Mouse (Mus musculus) liver, embryonic 14.5 days (tissue): ENCODE results near the gene Bcl2l15. TPM values are rescaled to one million over a fixed set of nuclear protein-coding genes. Genes with fewer than 3 reads are reported as not detected.

Experiments
- ATAC-seq: fragments of 200-750 bp; cut with Nextera tagmentation; 2 replicates; pipeline ENCODE4 v1.8.0; 2017; ENCODE audit warnings: moderate number of reproducible peaks, mild to moderate bottlenecking, moderate library complexity; ENCODE audit not compliant: insufficient read depth
- DNase-seq, 3 experiments: peaks; one replicate each; pipeline ENCODE4 v3.0.0-alpha.2; 2012 to 2013; ENCODE audit warnings: low read depth in 3 of 3, low spot score in 3 of 3
- H3K27ac ChIP-seq: fragments of 300-500 bp; sonication (generic); 2 replicates; pipeline ENCODE4 v1.5.1; 2014; ENCODE audit warnings: moderate library complexity, mild to moderate bottlenecking, control low read depth, inconsistent platforms
- H3K27me3 ChIP-seq: fragments of 300-500 bp; sonication (generic); 2 replicates; pipeline ENCODE4 v1.6.1; 2014; ENCODE audit warnings: mild to moderate bottlenecking, low read length, moderate library complexity; ENCODE audit not compliant: control insufficient read depth, insufficient read depth
- H3K36me3 ChIP-seq: fragments of 300-500 bp; sonication (generic); replicated peaks from 2 replicates; pipeline ENCODE4 v1.6.1; 2014; ENCODE audit warnings: low read depth; ENCODE audit not compliant: control insufficient read depth, insufficient read depth
- H3K4me1 ChIP-seq, 2 experiments: fragments of 200-500 bp in 1 of 2; fragments of 300-500 bp in 1 of 2; sonication (generic) in 1 of 2; replicated peaks; 2 replicates each; pipeline ENCODE4 v1.6.1; 2012 to 2014; ENCODE audit warnings: antibody characterized with exemption in 1 of 2, inconsistent platforms in 1 of 2, low read length in 1 of 2; ENCODE audit not compliant: control insufficient read depth in 2 of 2, insufficient read depth in 2 of 2
- H3K4me2 ChIP-seq: fragments of 300-500 bp; sonication (generic); 2 replicates; pipeline ENCODE4 v1.6.1; 2014; ENCODE audit warnings: low read depth, mild to moderate bottlenecking, control low read depth, moderate library complexity
- H3K4me3 ChIP-seq, 2 experiments: fragments of 200-500 bp in 1 of 2; fragments of 300-500 bp in 1 of 2; sonication (generic) in 1 of 2; 2 replicates each; pipeline ENCODE4 v1.5.1; 2012 to 2014; ENCODE audit warnings: low read depth in 2 of 2, low read length in 2 of 2, mild to moderate bottlenecking in 2 of 2, control low read depth in 1 of 2, inconsistent platforms in 1 of 2, moderate library complexity in 1 of 2; ENCODE audit not compliant: insufficient read depth in 1 of 2
- H3K9ac ChIP-seq: fragments of 300-500 bp; sonication (generic); replicated peaks from 2 replicates; pipeline ENCODE4 v1.6.1; 2014; ENCODE audit warnings: mild to moderate bottlenecking, control low read depth, moderate library complexity
- H3K9me3 ChIP-seq: fragments of 300-500 bp; sonication (generic); 2 replicates; pipeline ENCODE4 v1.6.1; 2016; ENCODE audit warnings: low read length, mixed read lengths; ENCODE audit not compliant: control insufficient read depth
- CTCF ChIP-seq: IDR thresholded peaks from 2 replicates; pipeline ENCODE4 v1.5.1; 2016; ENCODE audit warnings: antibody characterized with exemption, low read depth, control low read depth
- EP300 ChIP-seq: IDR thresholded peaks from 2 replicates; pipeline ENCODE4 v1.6.1; 2016; ENCODE audit warnings: antibody characterized with exemption, low read depth
- WGBS: fragments of 180-500 bp; shearing (Covaris S2); extraction: QIAGEN DNeasy Blood & Tissue Kit; methylation state at CpG from one replicate; pipeline ENCODE4 v1.1.7; 2014; ENCODE audit not compliant: insufficient replicate concordance; 5-methylcytosine and 5-hydroxymethylcytosine counted together
- polyA plus RNA-seq, 2 experiments: library from polyadenylated mRNA; depleted of rRNA in 1 of 2; stranded (reverse) in 1 of 2; unstranded in 1 of 2; fragments of >200 nt; fragmentation: Nextera tagmentation in 1 of 2; extraction: Ambion mirVana in 1 of 2; gene quantifications; 2 replicates each; pipeline versions ENCODE4 v1.2.1 to v1.2.3; 2012 to 2014

Gene Bcl2l15
- polyA plus RNA-seq, 2 experiments = 1.5 to 3.2 TPM

GRCm38 (mm10) chr3:103858881-103859801 is 26.7 kb downstream of the Bcl2l15 start, which contains the start of gene Ptpn22:
Gene Ptpn22 (plus strand): TSS chr3:103859795.
- H3K9ac ChIP-seq = no peak within 1 kb of the TSS
- no peaks in the 10 kb centered on the region for H3K27me3 ChIP-seq
- peak within 1 kb of the TSS; percentile 38 for H3K4me2 ChIP-seq
- ATAC-seq (no peak), DNase-seq (no peak)
- no peaks in the 10 kb centered on the region for H3K36me3 ChIP-seq
- 0 out of 4 replicates have a peak within 1 kb of the TSS, but pooled peaks of 1 of the 2 experiments have one; percentile 5 for H3K4me3 ChIP-seq
- H3K27ac ChIP-seq = no peak within 1 kb of the TSS
- 21% methylated on average over 12 of the region's 12 CpGs for WGBS
- H3K9me3 ChIP-seq = no peaks in the 10 kb centered on the region
- H3K4me1 ChIP-seq = peaks cover 0 to 4% of the 10 kb centered on the region in 2 experiments; a peak in 1 of 4 replicates
- TF ChIP-seq CTCF (no peak), EP300 (no peak)

GRCm38 (mm10) chr3:103859851-103860391 is 27.5 kb downstream of the Bcl2l15 start:
- ATAC-seq = 0 out of 2 replicates have a peak, but pooled peaks have one; percentile 13

GRCm38 (mm10) chr3:103862721-103863220 is 30.4 kb downstream of the Bcl2l15 start:
- no peak overlapping the region for H3K9ac ChIP-seq
- TF ChIP-seq EP300 (no peak), CTCF (no peak)
- H3K36me3 ChIP-seq = no peaks in the 10 kb centered on the region
- H3K4me2 ChIP-seq = no peak overlapping the region
- peaks cover 0 to 4% of the 10 kb centered on the region in 2 experiments; a peak in 1 of 4 replicates for H3K4me1 ChIP-seq
- ATAC-seq (no peak), DNase-seq (no peak)
- no peak overlapping the region for H3K4me3 ChIP-seq
- H3K27me3 ChIP-seq = no peaks in the 10 kb centered on the region
- H3K27ac ChIP-seq = no peak overlapping the region
- H3K9me3 ChIP-seq = no peaks in the 10 kb centered on the region
- 66% methylated on average over 4 of the region's 4 CpGs for WGBS

More at GRCm38 (mm10) chr3:103859851-103860391, 27.5 kb downstream of the Bcl2l15 start:
- no peaks in the 10 kb centered on the region for H3K36me3 ChIP-seq
- H3K4me3 ChIP-seq = 0 out of 4 replicates have a peak overlapping the region, but pooled peaks of 1 of the 2 experiments have one; percentile 5
- H3K27ac ChIP-seq = no peak overlapping the region
- H3K27me3 ChIP-seq = no peaks in the 10 kb centered on the region
- H3K4me2 ChIP-seq = peak overlapping the region; percentile 38
- peaks cover 0 to 4% of the 10 kb centered on the region in 2 experiments; a peak in 1 of 4 replicates for H3K4me1 ChIP-seq
- no peak overlapping the region for H3K9ac ChIP-seq
- no peaks in the 10 kb centered on the region for H3K9me3 ChIP-seq
- DNase-seq = no peak
- no peak for TF ChIP-seq EP300
- TF ChIP-seq CTCF = no peak
- 16% methylated on average over 6 of the region's 6 CpGs for WGBS

- no peak for ATAC-seq
- Histone ChIP-seq H3K9me3 (no peaks in the 10 kb centered on the region), H3K4me2 (no peak overlapping the region), H3K4me1 (no peaks in the 10 kb centered on the region), H3K4me3 (no peak overlapping the region), H3K36me3 (no peaks in the 10 kb centered on the region), H3K9ac (no peak overlapping the region), H3K27me3 (no peaks in the 10 kb centered on the region), H3K27ac (no peak overlapping the region)
- DNase-seq = no peak
- TF ChIP-seq EP300 (no peak), CTCF (no peak)
- 74% methylated on average over 6 of the region's 6 CpGs for WGBS
These were observed 31.8 kb downstream of the Bcl2l15 start for GRCm38 (mm10) chr3:103864200-103864599.

GRCm38 (mm10) chr3:103867424-103867971 is 35.1 kb downstream of the Bcl2l15 start:
- H3K36me3 ChIP-seq = no peaks in the 10 kb centered on the region
- 75% methylated on average over 5 of the region's 5 CpGs for WGBS
- no peaks in the 10 kb centered on the region for H3K27me3 ChIP-seq
- H3K4me3 ChIP-seq = no peak overlapping the region
- no peak overlapping the region for H3K27ac ChIP-seq
- no peak overlapping the region for H3K4me2 ChIP-seq
- DNase-seq = no peak
- H3K9me3 ChIP-seq = no peaks in the 10 kb centered on the region
- no peaks in the 10 kb centered on the region for H3K4me1 ChIP-seq
- no peak overlapping the region for H3K9ac ChIP-seq
- ATAC-seq = no peak
- TF ChIP-seq EP300 (no peak), CTCF (no peak)
